Mouse (Mus musculus) intestine, postnatal 0 days (tissue): ENCODE measurements at regions not wholly inside any gene's neighbourhood (a gene's known extent, or its start where the extent isn't known, plus 50 kb on each side); places are given as distances from the start of the nearest gene placed in this dataset.

Source experiments
- ATAC-seq: fragments of 200-750 bp; cut with Nextera tagmentation; 2 replicates; pipeline ENCODE4 v1.8.0; 2017; ENCODE audit warnings: mild to moderate bottlenecking, moderate TSS enrichment, moderate library complexity
- H3K27ac ChIP-seq: fragments of 300-500 bp; sonication (generic); 2 replicates; pipeline ENCODE4 v1.5.1; 2014; ENCODE audit warnings: mild to moderate bottlenecking, low read depth, low read length, moderate library complexity
- H3K27me3 ChIP-seq: fragments of 300-500 bp; sonication (generic); replicated peaks from 2 replicates; pipeline ENCODE4 v1.6.1; 2014; ENCODE audit warnings: low read length, mixed read lengths; ENCODE audit not compliant: control insufficient read depth, insufficient read depth
- H3K36me3 ChIP-seq: fragments of 300-500 bp; sonication (generic); 2 replicates; pipeline ENCODE4 v1.6.1; 2014; ENCODE audit warnings: mild to moderate bottlenecking, moderate library complexity; ENCODE audit not compliant: control insufficient read depth, insufficient read depth
- H3K4me1 ChIP-seq: fragments of 300-500 bp; sonication (generic); replicated peaks from 2 replicates; pipeline ENCODE4 v1.6.1; 2014; ENCODE audit warnings: antibody characterized with exemption, low read length, mixed read lengths; ENCODE audit not compliant: control insufficient read depth, insufficient read depth
- H3K4me2 ChIP-seq: fragments of 300-500 bp; sonication (generic); replicated peaks from 2 replicates; pipeline ENCODE4 v1.6.1; 2014; ENCODE audit warnings: low read depth, mild to moderate bottlenecking, moderate library complexity
- H3K4me3 ChIP-seq: fragments of 300-500 bp; sonication (generic); 2 replicates; pipeline ENCODE4 v1.5.1; 2014; ENCODE audit warnings: low read depth, low read length
- H3K9ac ChIP-seq: fragments of 300-500 bp; sonication (generic); 2 replicates; pipeline ENCODE4 v1.6.1; 2014; ENCODE audit warnings: mild to moderate bottlenecking, low read depth, low read length
- H3K9me3 ChIP-seq: fragments of 300-500 bp; sonication (generic); 2 replicates; pipeline ENCODE4 v1.6.1; 2016; ENCODE audit warnings: mixed run types; ENCODE audit not compliant: control insufficient read depth
- CTCF ChIP-seq: sonication (generic); IDR thresholded peaks from 2 replicates; pipeline ENCODE4 v1.5.1; 2016; ENCODE audit warnings: low read depth, mild to moderate bottlenecking, control low read depth, antibody characterized with exemption, moderate library complexity
- WGBS: fragments of 180-500 bp; shearing (Covaris S2); extraction: QIAGEN DNeasy Blood & Tissue Kit; methylation state at CpG from one replicate; pipeline ENCODE4 v1.1.7; 2014; 5-methylcytosine and 5-hydroxymethylcytosine counted together

DNA sequence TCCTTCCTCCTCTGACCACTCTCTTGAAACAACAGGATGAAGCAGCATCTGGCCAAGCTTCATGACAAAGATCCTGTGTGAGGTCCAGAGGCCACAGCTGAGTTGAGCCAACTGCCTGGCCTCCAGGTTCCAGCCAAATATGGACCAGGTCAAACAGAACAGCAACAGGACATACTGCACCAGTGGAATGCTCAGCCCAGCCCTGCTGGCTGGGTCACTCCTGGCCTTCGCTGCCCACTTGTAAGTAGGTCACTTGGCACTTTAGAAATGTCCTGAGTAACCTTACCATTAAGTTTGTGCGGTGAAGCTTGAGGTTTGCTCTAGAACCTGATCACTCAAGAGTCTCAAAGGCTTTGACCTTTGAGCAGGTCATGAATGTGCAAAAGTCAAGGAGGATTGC, 96.9 kb downstream of the Snx19 start:
- H3K9me3 ChIP-seq, result no peaks in the 10 kb centered on the region
- WGBS, result 97% methylated on average over 2 of the region's 2 CpGs
- H3K4me1 ChIP-seq, result no peaks in the 10 kb centered on the region
- no peaks in the 10 kb centered on the region for H3K36me3 ChIP-seq
- no peak for TF ChIP-seq CTCF
- H3K27ac ChIP-seq, result no peak overlapping the region
- ATAC-seq, result no peak
- H3K4me3 ChIP-seq, result no peak overlapping the region
- H3K9ac ChIP-seq, result no peak overlapping the region
- no peak overlapping the region for H3K4me2 ChIP-seq
- H3K27me3 ChIP-seq, result no peaks in the 10 kb centered on the region

DNA sequence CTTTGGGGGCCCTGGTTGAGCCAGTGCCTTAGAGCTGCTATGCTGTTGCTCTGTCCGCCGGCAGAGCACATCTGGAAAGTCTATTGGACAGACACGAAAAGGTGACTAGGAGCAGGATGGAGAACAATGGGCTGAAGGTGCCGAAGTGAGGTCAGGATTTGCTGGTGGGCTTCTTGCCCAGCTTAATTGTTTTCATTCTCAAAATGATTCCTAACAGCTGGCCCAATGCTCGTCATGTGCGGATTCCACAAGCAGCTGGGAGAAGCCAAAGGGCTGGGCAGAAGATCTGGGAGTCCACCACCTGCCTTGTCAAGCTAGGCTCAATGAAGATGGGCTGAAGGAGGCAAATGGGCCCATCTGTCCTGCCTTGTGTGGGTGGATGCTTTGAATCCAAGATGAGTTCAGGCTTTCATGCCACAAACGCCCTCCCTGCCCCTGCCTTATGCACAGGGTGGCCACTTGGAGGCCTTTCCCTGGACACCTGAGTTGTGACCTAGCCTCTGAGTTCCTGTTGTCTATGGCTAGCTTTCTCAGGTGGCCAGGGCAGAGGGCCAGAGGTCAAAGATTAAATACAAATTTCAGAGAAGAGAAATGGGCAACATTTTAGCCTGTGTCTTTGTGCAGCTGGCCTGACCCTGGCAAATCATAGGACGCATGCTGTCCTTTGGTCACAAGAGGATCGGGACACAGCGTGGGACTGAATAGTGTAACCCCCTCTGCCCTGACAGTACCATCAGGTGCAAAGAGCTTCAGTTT, 95.9 kb downstream of the Snx19 start:
- TF ChIP-seq CTCF, result no peak
- Histone ChIP-seq H3K4me2 (no peak overlapping the region), H3K9me3 (no peaks in the 10 kb centered on the region), H3K4me3 (no peak overlapping the region), H3K27me3 (no peaks in the 10 kb centered on the region), H3K36me3 (no peaks in the 10 kb centered on the region), H3K4me1 (no peaks in the 10 kb centered on the region), H3K9ac (no peak overlapping the region), H3K27ac (no peak overlapping the region)
- ATAC-seq, result no peak
- 75% methylated on average over 10 of the region's 10 CpGs for WGBS

DNA sequence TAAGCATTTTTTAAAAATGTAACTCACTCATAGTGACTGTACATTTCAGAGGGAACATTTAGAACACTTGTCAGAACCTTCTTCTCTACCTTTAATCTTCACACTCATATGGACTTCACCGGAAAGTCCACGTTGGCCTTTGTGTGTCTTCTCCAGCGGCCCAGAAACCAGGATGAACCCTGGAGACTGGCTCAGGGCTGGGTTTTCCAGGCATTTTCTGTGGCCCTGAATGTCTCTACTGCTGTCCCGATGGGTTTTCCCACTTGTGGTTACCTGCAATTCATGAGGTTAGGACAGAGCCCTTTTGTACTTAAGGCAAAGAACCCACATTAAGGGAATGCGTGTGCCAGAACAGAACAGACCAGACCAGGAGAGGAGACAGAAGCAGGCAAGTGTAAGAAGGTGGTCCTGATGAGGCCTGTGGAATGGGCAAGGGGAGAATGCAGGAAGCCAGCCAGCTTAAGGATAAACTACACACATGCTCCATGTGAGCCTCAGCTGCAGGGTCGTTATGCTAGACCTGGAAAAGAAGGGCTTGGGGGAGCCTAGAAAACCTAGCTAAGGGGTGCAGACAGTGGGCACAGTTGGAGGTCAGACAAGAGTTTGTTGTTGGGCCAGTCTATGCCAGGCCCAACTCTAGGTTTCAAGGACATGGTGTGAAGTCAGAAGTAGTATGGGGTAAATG, 94.8 kb downstream of the Snx19 start:
- Histone ChIP-seq H3K9ac (no peak overlapping the region), H3K4me2 (no peak overlapping the region), H3K9me3 (no peaks in the 10 kb centered on the region), H3K27me3 (no peaks in the 10 kb centered on the region), H3K27ac (no peak overlapping the region), H3K4me3 (no peak overlapping the region), H3K4me1 (no peaks in the 10 kb centered on the region), H3K36me3 (no peaks in the 10 kb centered on the region)
- no peak for ATAC-seq
- WGBS, result 87% methylated on average over 6 of the region's 6 CpGs
- TF ChIP-seq CTCF, result no peak

DNA sequence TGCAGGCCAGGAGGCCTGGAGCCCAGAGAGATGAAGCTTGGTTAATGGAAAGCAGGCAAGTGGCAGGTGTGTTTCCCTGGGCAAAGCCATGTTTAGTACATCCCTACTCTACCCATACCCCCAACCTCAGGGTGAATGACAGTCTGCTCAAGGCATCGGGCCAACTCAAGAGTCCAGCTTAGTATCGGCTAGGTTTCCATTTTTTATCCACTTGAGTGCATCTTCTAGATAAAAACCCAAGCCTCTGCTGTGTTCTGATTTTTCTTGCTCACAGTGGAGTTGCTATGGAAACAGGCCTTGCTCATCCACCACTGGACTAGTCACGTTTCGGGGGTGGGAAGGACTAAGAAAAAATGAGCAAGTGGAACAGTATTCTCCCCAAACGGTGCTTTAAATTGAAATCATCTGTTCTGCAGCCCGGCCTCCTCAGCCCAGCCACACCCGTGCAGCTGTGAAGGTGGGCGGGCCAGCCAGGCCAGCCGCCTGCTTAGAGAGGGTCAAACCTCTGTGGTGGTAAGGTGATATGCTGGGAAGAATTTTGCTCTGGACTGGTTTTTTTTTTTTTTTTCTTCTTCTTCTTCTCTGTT, 94.0 kb downstream of the Snx19 start:
- no peak for TF ChIP-seq CTCF
- Histone ChIP-seq H3K27me3 (no peaks in the 10 kb centered on the region), H3K27ac (no peak overlapping the region), H3K4me1 (no peaks in the 10 kb centered on the region), H3K36me3 (no peaks in the 10 kb centered on the region), H3K4me2 (no peak overlapping the region), H3K4me3 (no peak overlapping the region), H3K9ac (no peak overlapping the region), H3K9me3 (no peaks in the 10 kb centered on the region)
- no peak for ATAC-seq
- WGBS, result 51% methylated on average over 9 of the region's 9 CpGs

DNA sequence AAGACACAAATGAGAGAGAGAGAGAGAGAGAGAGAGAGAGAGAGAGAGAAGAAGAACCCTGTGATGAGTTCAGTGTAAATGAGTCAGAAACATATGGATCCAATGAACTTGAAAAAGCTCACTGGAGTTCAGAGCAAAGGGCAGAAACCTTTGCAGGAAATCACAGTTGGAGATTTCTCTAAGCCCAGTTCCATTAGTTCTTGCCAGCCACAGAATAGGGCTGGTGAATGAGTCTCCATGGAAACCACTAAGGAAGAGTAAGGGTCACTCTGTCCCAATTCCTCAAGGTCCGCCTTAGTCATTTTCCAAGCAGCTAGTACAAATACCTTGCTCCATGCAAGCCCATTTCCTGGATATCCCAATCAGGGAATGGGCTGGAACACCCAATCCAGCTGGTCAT, 93.2 kb downstream of the Snx19 start:
- 79% methylated on average over 1 of the region's 1 CpGs for WGBS
- ATAC-seq, result no peak

DNA sequence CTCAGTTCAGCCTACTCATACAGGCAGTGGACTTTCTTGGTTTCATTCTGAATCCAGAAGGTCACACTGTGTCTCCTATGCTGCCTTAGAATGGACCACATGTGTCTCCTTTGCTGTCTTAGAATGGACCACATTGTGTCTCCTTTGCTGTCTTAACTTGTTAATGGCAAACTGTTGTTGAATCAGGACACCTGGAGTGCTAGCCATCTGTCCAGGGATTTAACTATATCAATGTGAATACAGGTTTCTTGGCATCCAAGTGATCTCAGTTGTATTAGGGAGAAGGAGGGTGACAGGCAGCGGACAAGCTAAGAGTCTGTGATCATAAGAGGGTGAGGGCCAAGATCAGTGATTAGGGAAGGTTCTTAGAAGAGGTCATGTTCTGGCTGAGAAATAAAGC, 92.3 kb downstream of the Snx19 start:
- H3K4me1 ChIP-seq, result no peaks in the 10 kb centered on the region
- no peaks in the 10 kb centered on the region for H3K9me3 ChIP-seq
- H3K27ac ChIP-seq, result no peak overlapping the region
- TF ChIP-seq CTCF, result no peak
- 91% methylated on average over 1 of the region's 1 CpGs for WGBS
- H3K27me3 ChIP-seq, result no peaks in the 10 kb centered on the region
- H3K4me2 ChIP-seq, result no peak overlapping the region
- no peak for ATAC-seq
- no peak overlapping the region for H3K4me3 ChIP-seq
- no peak overlapping the region for H3K9ac ChIP-seq
- no peaks in the 10 kb centered on the region for H3K36me3 ChIP-seq

More for the DNA sequence above, 93.2 kb downstream of the Snx19 start:
- no peak overlapping the region for H3K27ac ChIP-seq
- no peaks in the 10 kb centered on the region for H3K27me3 ChIP-seq
- no peak overlapping the region for H3K9ac ChIP-seq
- no peaks in the 10 kb centered on the region for H3K4me1 ChIP-seq
- no peak for TF ChIP-seq CTCF
- H3K9me3 ChIP-seq, result no peaks in the 10 kb centered on the region
- no peak overlapping the region for H3K4me2 ChIP-seq
- H3K36me3 ChIP-seq, result no peaks in the 10 kb centered on the region
- no peak overlapping the region for H3K4me3 ChIP-seq
